Mouse (Mus musculus) embryonic facial prominence, embryonic 10.5 days (tissue): ENCODE measurements around the gene Btnl10. TPM values are rescaled to one million over a fixed set of nuclear protein-coding genes. Genes with fewer than 3 reads are reported as not detected.

Experiments used
- DNase-seq: peaks from one replicate; pipeline ENCODE4 v3.0.0-alpha.2; 2017; ENCODE audit warnings: low spot score
- H3K27ac ChIP-seq: fragments of 300-500 bp; sonication (generic); replicated peaks from 2 replicates; pipeline ENCODE4 v1.5.1; 2016; ENCODE audit warnings: mild to moderate bottlenecking
- H3K27me3 ChIP-seq: fragments of 300-500 bp; sonication (generic); replicated peaks from 2 replicates; pipeline ENCODE4 v1.6.1; 2016; ENCODE audit warnings: low read depth, mild to moderate bottlenecking; ENCODE audit not compliant: poor library complexity, severe bottlenecking
- H3K36me3 ChIP-seq: fragments of 300-500 bp; sonication (generic); replicated peaks from 2 replicates; pipeline ENCODE4 v1.6.1; 2016; ENCODE audit warnings: mild to moderate bottlenecking, moderate library complexity
- H3K4me1 ChIP-seq: fragments of 300-500 bp; sonication (generic); 2 replicates; pipeline ENCODE4 v1.6.1; 2016
- H3K4me3 ChIP-seq: fragments of 300-500 bp; sonication (generic); 2 replicates; pipeline ENCODE4 v1.5.1; 2016; ENCODE audit warnings: mild to moderate bottlenecking, moderate library complexity
- H3K9me3 ChIP-seq: fragments of 300-500 bp; sonication (generic); 2 replicates; pipeline ENCODE4 v1.6.1; 2016; ENCODE audit warnings: mild to moderate bottlenecking
- WGBS: fragments of 180-500 bp; shearing (Covaris S2); methylation state at CpG from one replicate; pipeline ENCODE4 v1.1.7; 2016; 5-methylcytosine and 5-hydroxymethylcytosine counted together
- polyA plus RNA-seq: library from polyadenylated mRNA; unstranded; fragments of >200 nt; fragmentation: Nextera tagmentation; extraction: Ambion mirVana; gene quantifications from 2 replicates; pipeline ENCODE4 v1.2.1, GENCODE M21; 2016

Btnl10 gene
- polyA plus RNA-seq, 1 experiment from 2014 or later, result not detected

DNA sequence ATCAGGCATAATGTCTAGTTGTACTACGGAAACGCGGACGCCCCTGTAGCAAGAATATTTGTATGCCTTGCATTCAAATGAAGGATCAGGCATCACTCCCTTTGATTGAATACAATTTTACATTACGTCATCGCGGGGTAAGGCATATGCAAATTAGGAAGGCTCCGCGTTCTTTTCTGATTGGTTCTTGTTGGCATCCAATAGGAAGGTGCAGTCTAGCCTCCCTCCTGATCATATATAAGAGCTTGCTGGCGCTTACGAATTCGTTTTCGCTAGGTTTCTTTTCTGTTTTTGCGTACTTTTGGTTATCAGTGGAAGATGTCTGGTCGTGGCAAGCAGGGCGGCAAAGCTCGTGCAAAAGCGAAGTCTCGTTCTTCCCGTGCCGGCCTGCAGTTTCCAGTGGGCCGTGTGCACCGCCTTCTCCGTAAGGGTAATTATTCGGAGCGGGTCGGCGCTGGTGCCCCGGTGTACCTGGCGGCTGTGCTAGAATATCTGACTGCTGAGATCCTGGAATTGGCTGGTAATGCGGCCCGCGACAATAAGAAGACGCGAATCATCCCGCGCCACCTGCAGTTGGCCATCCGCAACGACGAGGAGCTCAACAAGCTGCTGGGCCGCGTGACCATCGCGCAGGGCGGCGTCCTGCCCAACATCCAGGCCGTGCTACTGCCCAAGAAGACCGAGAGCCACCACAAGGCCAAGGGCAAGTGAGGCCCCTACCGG, 36.9 kb downstream of the Btnl10 start, which contains the start of the genes Hist3h2a and Trim17:
Gene Hist3h2a, plus strand, starts transcription at position 266 of the 723 bp plus-strand sequence.
Gene Trim17, plus strand, starts transcription at position 266 of the 723 bp plus-strand sequence.
- Histone ChIP-seq H3K27ac (peak within 1 kb of the TSS; percentile 96), H3K4me1 (peaks cover 43% of the 10 kb centered on the region), H3K4me3 (peak within 1 kb of the TSS; percentile 83), H3K9me3 (no peaks in the 10 kb centered on the region), H3K27me3 (peaks cover 48% of the 10 kb centered on the region), H3K36me3 (peaks cover 19% of the 10 kb centered on the region)
- under 1% methylated on average over 49 of the region's 49 CpGs for WGBS
- DNase-seq, result peak; percentile 85

DNA sequence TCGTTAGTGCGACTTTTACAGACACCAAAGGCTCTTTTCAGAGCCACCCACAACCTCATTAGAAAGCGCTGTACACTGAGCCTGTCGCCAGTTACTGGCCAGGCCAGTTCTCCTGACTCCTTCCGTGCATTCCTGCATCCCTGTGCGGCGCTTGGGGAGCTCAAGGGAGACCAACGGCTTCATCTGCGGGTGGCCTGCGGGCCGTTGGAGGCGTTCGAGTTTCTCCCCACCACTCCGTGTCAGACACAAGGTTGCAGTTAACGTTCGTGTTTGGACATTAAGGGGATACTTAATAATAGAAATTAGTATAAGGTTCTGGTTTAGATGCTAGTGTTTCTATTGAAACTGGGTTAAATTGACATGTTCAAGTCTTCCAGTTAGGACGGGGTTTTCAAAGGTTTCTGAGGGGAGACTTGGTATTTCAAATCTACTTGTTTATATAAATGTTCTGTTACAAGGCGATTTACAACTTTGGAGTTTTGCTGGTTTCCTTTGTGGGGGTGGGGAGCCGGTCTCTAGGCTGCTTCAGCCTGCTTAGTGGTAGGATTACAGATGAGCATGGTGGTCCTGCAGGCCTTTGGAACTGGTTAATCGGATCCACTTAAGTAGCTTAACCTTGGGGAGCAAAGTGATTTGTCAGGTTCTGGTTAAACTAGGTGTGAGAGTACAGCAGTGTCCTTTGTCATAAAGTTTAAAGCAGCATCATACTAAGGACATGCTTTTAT, 37.6 kb downstream of the Btnl10 start:
- peak; percentile 44 for DNase-seq
- peaks cover 47% of the 10 kb centered on the region for H3K4me1 ChIP-seq
- peaks cover 41% of the 10 kb centered on the region for H3K27me3 ChIP-seq
- H3K9me3 ChIP-seq, result no peaks in the 10 kb centered on the region
- WGBS, result under 1% methylated on average over 20 of the region's 20 CpGs
- H3K27ac ChIP-seq, result peak overlapping the region; percentile 96
- H3K4me3 ChIP-seq, result peak overlapping the region; percentile 83
- peaks cover 19% of the 10 kb centered on the region for H3K36me3 ChIP-seq

- H3K9me3 ChIP-seq, result no peaks in the 10 kb centered on the region
- H3K27ac ChIP-seq, result peak overlapping the region; percentile 96
- H3K27me3 ChIP-seq, result peaks cover 39% of the 10 kb centered on the region
- 50% methylated on average over 8 of the region's 8 CpGs for WGBS
- H3K4me1 ChIP-seq, result peaks cover 46% of the 10 kb centered on the region
- H3K36me3 ChIP-seq, result peaks cover 19% of the 10 kb centered on the region
- H3K4me3 ChIP-seq, result peak overlapping the region; percentile 83
- DNase-seq, result no peak
Measured at GRCm38 (mm10) chr11:58955868-58956257, 38.2 kb downstream of the Btnl10 start.

DNA sequence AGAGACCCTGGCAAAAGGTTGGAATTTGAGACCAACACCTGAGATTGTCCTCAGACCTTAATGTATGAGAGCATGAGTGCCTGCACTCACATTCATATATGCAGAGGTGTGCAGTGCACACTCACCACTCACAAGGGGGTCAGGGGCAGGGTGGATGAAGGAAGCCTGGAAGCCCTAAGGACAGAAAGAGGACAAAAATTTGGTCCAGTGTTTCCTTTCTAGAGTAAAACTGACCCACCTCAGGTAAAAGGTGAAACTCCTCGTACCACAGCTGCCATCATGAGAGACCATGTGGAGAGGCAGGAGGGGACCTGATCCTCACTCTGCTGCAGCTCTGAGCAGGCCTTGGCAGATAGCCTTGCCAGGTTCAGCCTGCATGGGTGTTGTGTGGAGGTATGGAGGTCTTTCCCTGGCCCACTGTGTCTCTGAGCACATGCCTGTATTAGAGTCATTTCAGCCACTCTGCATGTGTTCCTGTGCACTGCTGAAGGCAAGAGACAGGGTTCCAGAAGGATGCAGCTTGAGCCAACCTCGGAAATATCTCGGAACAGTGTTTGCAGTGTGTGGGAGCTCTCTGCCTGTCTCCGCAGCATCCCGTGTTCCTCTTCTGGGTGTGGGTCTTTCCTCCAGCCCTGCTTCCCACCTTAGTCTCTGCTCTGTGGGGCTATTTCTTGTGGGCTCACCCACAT, 39.7 kb downstream of the Btnl10 start:
- Histone ChIP-seq H3K4me1 (peaks cover 49% of the 10 kb centered on the region), H3K27me3 (peaks cover 39% of the 10 kb centered on the region), H3K9me3 (peaks cover 7% of the 10 kb centered on the region; the same call in 1 of the 2 replicates), H3K27ac (no peak overlapping the region), H3K36me3 (peaks cover 19% of the 10 kb centered on the region), H3K4me3 (peak overlapping the region; percentile 83)
- 86% methylated on average over 5 of the region's 5 CpGs for WGBS
- DNase-seq, result no peak

DNA sequence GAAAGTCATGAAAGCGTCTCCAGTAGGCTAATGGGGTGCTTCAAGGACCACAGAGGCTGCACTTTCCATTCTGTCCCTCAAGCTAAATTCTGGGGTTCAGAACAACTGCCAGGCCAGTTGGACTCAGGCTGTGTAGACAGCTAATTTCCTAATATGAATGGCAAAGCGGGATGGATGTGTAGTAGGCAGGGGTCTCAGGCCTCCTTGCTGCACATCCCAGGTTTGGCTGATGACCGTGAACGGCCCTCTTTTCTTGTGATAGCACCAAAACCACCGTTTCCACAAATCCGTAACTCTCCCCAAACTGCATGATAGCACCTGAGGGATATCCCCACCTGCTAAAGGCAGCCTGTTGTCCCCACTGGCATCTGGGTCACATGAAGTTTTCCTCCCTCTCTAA, 40.8 kb downstream of the Btnl10 start:
- H3K4me3 ChIP-seq, result peak overlapping the region; percentile 12; the same call in 1 of the 2 replicates
- H3K9me3 ChIP-seq, result peaks cover 7% of the 10 kb centered on the region; the same call in 1 of the 2 replicates
- 81% methylated on average over 6 of the region's 6 CpGs for WGBS
- no peak overlapping the region for H3K27ac ChIP-seq
- H3K4me1 ChIP-seq, result peaks cover 42% of the 10 kb centered on the region
- DNase-seq, result no peak
- H3K27me3 ChIP-seq, result peaks cover 50% of the 10 kb centered on the region
- H3K36me3 ChIP-seq, result peaks cover 19% of the 10 kb centered on the region

- Histone ChIP-seq H3K27me3 (peaks cover 58% of the 10 kb centered on the region), H3K4me3 (peak overlapping the region; percentile 64), H3K4me1 (peaks cover 40% of the 10 kb centered on the region), H3K36me3 (peaks cover 19% of the 10 kb centered on the region), H3K9me3 (peaks cover 7% of the 10 kb centered on the region; the same call in 1 of the 2 replicates), H3K27ac (no peak overlapping the region)
- 40% methylated on average over 15 of the region's 15 CpGs for WGBS
- DNase-seq, result no peak
Measured at GRCm38 (mm10) chr11:58959186-58959825, 41.6 kb downstream of the Btnl10 start.

- peak; percentile 86 for DNase-seq
- Histone ChIP-seq H3K27me3 (peaks cover 58% of the 10 kb centered on the region), H3K27ac (peak overlapping the region; percentile 24; the same call in 1 of the 2 replicates), H3K4me1 (peaks cover 45% of the 10 kb centered on the region), H3K4me3 (peak overlapping the region; percentile 64), H3K9me3 (peaks cover 7% of the 10 kb centered on the region; the same call in 1 of the 2 replicates), H3K36me3 (peaks cover 19% of the 10 kb centered on the region)
- WGBS, result 3% methylated on average over 40 of the region's 40 CpGs
Measured at GRCm38 (mm10) chr11:58959921-58960465, 42.3 kb downstream of the Btnl10 start.

- peaks cover 58% of the 10 kb centered on the region for H3K27me3 ChIP-seq
- DNase-seq, result no peak
- peaks cover 43% of the 10 kb centered on the region for H3K4me1 ChIP-seq
- peak overlapping the region; percentile 35; the same call in 1 of the 2 replicates for H3K4me3 ChIP-seq
- WGBS, result 64% methylated on average over 50 of the region's 50 CpGs
- H3K27ac ChIP-seq, result no peak overlapping the region
- peaks cover 15% of the 10 kb centered on the region for H3K36me3 ChIP-seq
- H3K9me3 ChIP-seq, result peaks cover 7% of the 10 kb centered on the region; the same call in 1 of the 2 replicates
Measured at GRCm38 (mm10) chr11:58961364-58962177, 43.9 kb downstream of the Btnl10 start.

DNA sequence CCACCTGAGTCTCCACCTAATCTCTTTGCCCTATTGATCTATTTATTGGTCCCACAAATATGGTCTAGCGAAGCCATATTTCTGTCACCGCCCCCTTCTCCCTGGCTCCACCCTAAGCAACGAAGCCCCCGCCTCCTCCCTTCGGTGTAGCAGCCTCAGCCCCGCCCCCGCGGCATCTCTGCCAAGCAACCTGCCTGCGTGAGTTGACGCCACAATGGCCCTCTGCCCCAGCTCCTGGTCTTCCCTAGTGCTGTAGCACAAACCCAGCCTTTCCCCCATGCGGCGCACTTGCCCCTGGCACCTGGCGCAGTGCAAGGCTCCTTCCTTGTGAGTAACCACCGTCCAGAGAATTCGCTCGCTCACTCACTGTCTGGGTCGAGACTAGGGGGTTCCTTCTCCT, 45.8 kb downstream of the Btnl10 start:
- Histone ChIP-seq H3K9me3 (peaks cover 7% of the 10 kb centered on the region; the same call in 1 of the 2 replicates), H3K36me3 (peaks cover 14% of the 10 kb centered on the region; the same call in 1 of the 2 replicates), H3K27ac (no peak overlapping the region; the same call in 1 of the 2 replicates), H3K27me3 (peaks cover 46% of the 10 kb centered on the region), H3K4me3 (0 out of 2 replicates have a peak overlapping the region, but pooled peaks have one; percentile 2), H3K4me1 (peaks cover 33% of the 10 kb centered on the region)
- DNase-seq, result peak; percentile 30
- WGBS, result 39% methylated on average over 17 of the region's 17 CpGs

DNA sequence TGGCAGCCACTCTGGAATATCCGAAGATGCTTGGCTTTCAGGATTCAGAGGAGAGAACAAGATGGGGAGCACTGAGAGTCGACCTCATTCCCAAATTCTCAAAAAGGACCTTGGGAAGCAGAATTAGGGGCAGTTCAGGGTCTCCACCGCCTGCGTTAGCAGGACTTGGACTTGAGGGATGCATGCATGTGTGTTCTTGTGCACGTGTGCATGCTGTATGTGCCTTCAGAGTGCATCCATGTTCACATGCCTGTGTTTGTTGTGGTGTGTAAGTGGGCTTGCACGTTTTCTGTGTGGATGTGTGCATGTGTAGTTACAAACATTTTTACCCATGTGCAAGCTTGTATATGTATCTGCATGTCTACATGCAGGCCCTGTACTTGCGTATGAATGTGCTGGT, 46.5 kb downstream of the Btnl10 start:
- Histone ChIP-seq H3K9me3 (peaks cover 7% of the 10 kb centered on the region; the same call in 1 of the 2 replicates), H3K4me3 (no peak overlapping the region), H3K4me1 (peaks cover 31% of the 10 kb centered on the region), H3K27ac (no peak overlapping the region), H3K36me3 (peaks cover 17% of the 10 kb centered on the region; the same call in 1 of the 2 replicates), H3K27me3 (peaks cover 40% of the 10 kb centered on the region)
- no peak for DNase-seq
- 86% methylated on average over 7 of the region's 7 CpGs for WGBS
